In the genomic region with DNA sequence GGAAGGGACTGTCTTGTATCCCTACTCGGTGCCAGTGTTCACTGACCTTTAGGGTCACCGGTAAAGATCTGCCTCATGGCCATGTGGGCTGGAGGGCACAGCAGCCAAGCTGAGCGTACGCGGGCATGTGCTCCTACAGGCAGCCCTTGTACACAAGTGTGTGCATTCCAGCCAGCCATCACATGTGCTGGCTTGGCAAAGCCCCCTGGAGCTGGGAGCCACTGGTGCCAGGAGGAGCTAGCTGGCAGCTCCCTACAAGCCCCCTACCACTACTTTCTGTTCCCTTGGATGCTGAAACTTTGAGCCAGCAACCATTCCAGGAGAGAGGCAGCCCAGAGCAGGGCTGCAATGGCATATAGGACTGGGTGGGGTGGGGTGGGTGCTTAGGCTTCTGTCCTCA, we compare ENCODE assay signal across 11 mouse cellular contexts. TPM values are rescaled to one million over a fixed set of nuclear protein-coding genes. Genes with fewer than 3 reads are reported as not detected.
DNase-seq lines count a peak whose midpoint lies in the region; ATAC-seq and TF ChIP-seq lines count a peak whose summit lies in the region.
"Had no signal": no experiment of that assay in that cellular context is flagged by ENCODE, and none has a peak within 500 bp of the region (broad histone marks: within the 10 kb centered on the region; RNA-seq: fewer than 3 reads in every experiment).

No protein-coding gene starts in this region.

- no peak overlapping the region for H3K4me2 ChIP-seq in heart, embryonic 14.5 days (ENCODE audit: low read length)
- H3K4me2 ChIP-seq in forebrain, embryonic 12.5 days = no peak overlapping the region
- no peak overlapping the region for H3K4me2 ChIP-seq in limb, embryonic 15.5 days

- no peak for TF ChIP-seq EP300 in ES-Bruce4 (IDR thresholded peaks at IDR 0.05; ENCODE audit: insufficient read depth, low read depth, low read length)

- 84% methylated on average over 5 of the region's 5 CpGs for WGBS in heart, embryonic 14.5 days
- WGBS in forebrain, embryonic 12.5 days = 84% methylated on average over 5 of the region's 5 CpGs
- WGBS in limb, embryonic 15.5 days = 85% methylated on average over 5 of the region's 5 CpGs

- no peak overlapping the region for H3K4me3 ChIP-seq in heart, embryonic 14.5 days (ENCODE audit: control insufficient read depth in 1 of 2, insufficient read depth in 1 of 2, low read depth in 1 of 2, low read length in 2 of 2)
- no peak overlapping the region for H3K4me3 ChIP-seq in ES-Bruce4 (ENCODE audit: low read depth, low read length)
- H3K4me3 ChIP-seq in forebrain, embryonic 12.5 days (replicated peaks) = no peak overlapping the region
- no peak overlapping the region for H3K4me3 ChIP-seq in limb, embryonic 15.5 days
- H3K4me3 ChIP-seq: neural tube, embryonic 12.5 days had no signal

- TF ChIP-seq CTCF in ES-Bruce4 (IDR thresholded peaks at IDR 0.05; ENCODE audit: low read depth, low read length) = no peak

- no peak for ATAC-seq in heart, embryonic 14.5 days (ENCODE audit: insufficient number of reproducible peaks, insufficient read depth, low FRiP score, low read depth)
- no peak for ATAC-seq in forebrain, embryonic 12.5 days (ENCODE audit: low FRiP score)
- no peak for ATAC-seq in limb, embryonic 15.5 days (ENCODE audit: insufficient number of reproducible peaks, low FRiP score, low TSS enrichment, low read depth)

- H3K9ac ChIP-seq in heart, embryonic 14.5 days (ENCODE audit: low read length) = 0 out of 2 replicates have a peak overlapping the region, but pooled peaks have one; percentile 16
- peak overlapping the region; percentile 67; the same call in 1 of the 2 replicates for H3K9ac ChIP-seq in ES-Bruce4 (ENCODE audit: low read depth, poor library complexity, severe bottlenecking)
- H3K9ac ChIP-seq in forebrain, embryonic 12.5 days = no peak overlapping the region
- no peak overlapping the region for H3K9ac ChIP-seq in limb, embryonic 15.5 days

- TF ChIP-seq POLR2A in ES-Bruce4 (IDR thresholded peaks at IDR 0.05; ENCODE audit: insufficient read depth, low read length) = no peak

- H3K36me3 ChIP-seq in heart, embryonic 14.5 days (ENCODE audit: control insufficient read depth, insufficient read depth, low read length) = no peaks in the 10 kb centered on the region
- no peaks in the 10 kb centered on the region for H3K36me3 ChIP-seq in ES-Bruce4 (ENCODE audit: control insufficient read depth, insufficient read depth, low read length, poor library complexity, severe bottlenecking)
- H3K36me3 ChIP-seq in forebrain, embryonic 12.5 days (replicated peaks) = no peaks in the 10 kb centered on the region
- no peaks in the 10 kb centered on the region for H3K36me3 ChIP-seq in limb, embryonic 15.5 days
- H3K36me3 ChIP-seq: neural tube, embryonic 12.5 days had no signal

- peaks cover 35 to 45% of the 10 kb centered on the region in 2 experiments for H3K4me1 ChIP-seq in heart, embryonic 14.5 days (ENCODE audit: control insufficient read depth in 2 of 2, insufficient read depth in 2 of 2, low read length in 2 of 2)
- peaks cover 11% of the 10 kb centered on the region for H3K4me1 ChIP-seq in ES-Bruce4 (ENCODE audit: control insufficient read depth, insufficient read depth, low read length)
- peaks cover 68% of the 10 kb centered on the region for H3K4me1 ChIP-seq in forebrain, embryonic 12.5 days
- H3K4me1 ChIP-seq in limb, embryonic 15.5 days = peaks cover 61% of the 10 kb centered on the region

- intact Hi-C loops in heart, postnatal 14 days (cut with DNase I) = loop anchor here (1.0 kb wide), 1 partner anchor 18 kb away; no protein-coding TSS in a partner anchor

- DNase-seq in heart, postnatal 14 days = no peak
- no peak for DNase-seq in right cerebral cortex, postnatal 36 days (ENCODE audit: low spot score in 2 of 2)
- no peak for DNase-seq in lung, postnatal 14 days
- no peak for DNase-seq in c-Kit-positive CD71-positive TER-119-positive erythroid progenitor cells, embryonic 14.5 days (ENCODE audit: low spot score)
- DNase-seq: adrenal gland, adult 2 months had no signal

- no peaks in the 10 kb centered on the region for H3K9me3 ChIP-seq in heart, embryonic 14.5 days (ENCODE audit: control insufficient read depth, low read length)
- H3K9me3 ChIP-seq in ES-Bruce4 (replicated peaks; ENCODE audit: control insufficient read depth, insufficient read depth, low read length, poor library complexity, severe bottlenecking) = no peaks in the 10 kb centered on the region
- no peaks in the 10 kb centered on the region for H3K9me3 ChIP-seq in forebrain, embryonic 12.5 days
- H3K9me3 ChIP-seq in limb, embryonic 15.5 days = no peaks in the 10 kb centered on the region
- H3K9me3 ChIP-seq: neural tube, embryonic 12.5 days had no signal

- H3K27ac ChIP-seq in heart, embryonic 14.5 days (replicated peaks in 1 of 2; ENCODE audit: control insufficient read depth in 1 of 2, insufficient read depth in 1 of 2, low read depth in 2 of 2, low read length in 2 of 2) = no peak overlapping the region
- H3K27ac ChIP-seq in ES-Bruce4 (ENCODE audit: insufficient read depth, low read length) = peak overlapping the region; percentile 0; the same call in 1 of the 2 replicates
- peak overlapping the region; percentile 16 for H3K27ac ChIP-seq in forebrain, embryonic 12.5 days
- H3K27ac ChIP-seq in limb, embryonic 15.5 days = peak overlapping the region; percentile 43; the same call in 1 of the 2 replicates

- no peaks in the 10 kb centered on the region for H3K27me3 ChIP-seq in heart, embryonic 14.5 days (ENCODE audit: control insufficient read depth, insufficient read depth, low read length)
- H3K27me3 ChIP-seq in ES-Bruce4 (ENCODE audit: control insufficient read depth, insufficient read depth, low read length, poor library complexity, severe bottlenecking) = no peaks in the 10 kb centered on the region
- H3K27me3 ChIP-seq in forebrain, embryonic 12.5 days = no peaks in the 10 kb centered on the region
- no peaks in the 10 kb centered on the region for H3K27me3 ChIP-seq in limb, embryonic 15.5 days
- H3K27me3 ChIP-seq: CH12.LX; neural tube, embryonic 12.5 days had no signal

RNA-seq across cellular contexts. Expression of gene Ptma, which starts 20.1 kb away (rescaled TPM):
- 788 and 789 TPM in 2 replicates for polyA plus RNA-seq in heart, embryonic 14.5 days (2014; fragmentation: Nextera tagmentation; extraction: Ambion mirVana)
- total RNA-seq in heart, postnatal 14 days (2021) = 100 to 1,000 TPM; 290 to 401 TPM
- polyA plus RNA-seq in ES-Bruce4 (2011; ENCODE audit: insufficient read depth, insufficient read length, low read depth, missing spikeins) = 3,893 and 3,930 TPM in 2 replicates
- 3,257 and 3,328 TPM in 2 replicates for polyA plus RNA-seq in forebrain, embryonic 12.5 days (2016; fragmentation: Nextera tagmentation; extraction: Ambion mirVana)
- 1,783 and 2,088 TPM in 2 replicates for polyA plus RNA-seq in limb, embryonic 15.5 days (2015; fragmentation: Nextera tagmentation; extraction: Ambion mirVana)

Comparison
In these comparisons a context has a peak if more than half of its experiments do, and no peak if none do; other contexts are left out.
1. H3K27ac ChIP-seq: peak in ES-Bruce4 (single experiment), forebrain, embryonic 12.5 days (single experiment) and limb, embryonic 15.5 days (single experiment); none in heart, embryonic 14.5 days (0 of 2).
2. H3K9ac ChIP-seq: peak in heart, embryonic 14.5 days (single experiment) and ES-Bruce4 (single experiment); none in forebrain, embryonic 12.5 days (single experiment) and limb, embryonic 15.5 days (single experiment).